Mouse (Mus musculus): ENCODE measurements around the gene Rpl4.

DNA sequence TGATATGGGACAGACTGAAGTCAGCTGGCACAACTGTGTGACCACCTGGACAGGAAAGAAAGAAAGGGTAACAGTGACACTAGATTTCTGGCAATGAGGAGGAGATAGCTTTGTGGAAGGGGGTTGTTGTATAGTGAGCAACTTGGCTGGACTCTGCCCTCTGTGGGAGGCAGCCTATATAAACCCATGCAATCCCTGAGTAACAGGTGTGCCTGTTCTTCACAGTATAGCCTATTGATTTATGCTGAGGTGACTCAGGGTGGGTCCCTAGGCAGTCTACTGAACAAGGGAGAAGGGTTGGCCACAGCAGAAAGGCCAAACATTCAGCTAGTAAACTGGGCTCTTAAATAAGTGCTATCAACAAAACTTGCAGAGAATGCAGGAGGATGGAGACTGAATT is 52.6 kb downstream of the Rpl4 start:
- TF ChIP-seq CTCF (IDR thresholded peaks at IDR 0.05; ENCODE audit: low read depth, low read length) (no peak), GATA1 (IDR thresholded peaks at IDR 0.05; ENCODE audit: borderline replicate concordance, low read length) (no peak), POLR2AphosphoS5 (IDR thresholded peaks at IDR 0.05; ENCODE audit: insufficient replicate concordance, low read depth, low read length) (no peak), TAL1 (conservative IDR thresholded peaks at IDR 0.05; ENCODE audit: low read depth, low read length) (no peak), GATA2 (IDR thresholded peaks at IDR 0.05; ENCODE audit: borderline replicate concordance, low read depth, low read length) (no peak)
